Mouse (Mus musculus): ENCODE data around the gene Fam185a. TPM values are rescaled to one million over a fixed set of nuclear protein-coding genes. Genes with fewer than 3 reads are reported as not detected.
A peak's percentile ranks its signal among the peaks of the same experiment; 100 is the strongest.

The Fam185a gene
- polyA plus RNA-seq, 1 experiment from 2014 or later, result 5.5 TPM

- Histone ChIP-seq H3K27ac (no peak overlapping the region), H3K4me1 (no peaks in the 10 kb centered on the region), H3K27me3 (replicated peaks) (no peaks in the 10 kb centered on the region), H3K4me2 (replicated peaks) (no peak overlapping the region), H3K36me3 (no peaks in the 10 kb centered on the region), H3K4me3 (no peak overlapping the region), H3K9ac (no peak overlapping the region), H3K9me3 (no peaks in the 10 kb centered on the region)
- 50% methylated on average over 13 of the region's 13 CpGs for WGBS
- peak; percentile 17; the same call in 1 of the 2 replicates for ATAC-seq (ENCODE audit: low FRiP score, low read depth)
Observed at GRCm38 (mm10) chr5:21391616-21392384, 33.0 kb upstream of the Fam185a start.

- Histone ChIP-seq H3K27ac (no peak overlapping the region), H3K4me3 (no peak overlapping the region), H3K4me1 (no peaks in the 10 kb centered on the region), H3K9ac (no peak overlapping the region), H3K9me3 (no peaks in the 10 kb centered on the region), H3K36me3 (no peaks in the 10 kb centered on the region), H3K27me3 (replicated peaks) (no peaks in the 10 kb centered on the region), H3K4me2 (replicated peaks) (no peak overlapping the region)
- no peak for ATAC-seq (ENCODE audit: low FRiP score, low read depth)
- 92% methylated on average over 2 of the region's 2 CpGs for WGBS
Observed at GRCm38 (mm10) chr5:21394562-21394961, 30.2 kb upstream of the Fam185a start.

- Histone ChIP-seq H3K4me3 (no peak overlapping the region), H3K27me3 (replicated peaks) (no peaks in the 10 kb centered on the region), H3K9ac (no peak overlapping the region), H3K9me3 (no peaks in the 10 kb centered on the region), H3K4me2 (replicated peaks) (no peak overlapping the region), H3K4me1 (no peaks in the 10 kb centered on the region), H3K27ac (no peak overlapping the region), H3K36me3 (no peaks in the 10 kb centered on the region)
- 56% methylated on average over 7 of the region's 7 CpGs for WGBS
- no peak for ATAC-seq (ENCODE audit: low FRiP score, low read depth)
Observed at GRCm38 (mm10) chr5:21395205-21395840, 29.4 kb upstream of the Fam185a start.

GRCm38 (mm10) chr5:21411261-21411666 is 13.5 kb upstream of the Fam185a start:
- Histone ChIP-seq H3K27ac (no peak overlapping the region), H3K4me1 (no peaks in the 10 kb centered on the region), H3K9me3 (no peaks in the 10 kb centered on the region), H3K9ac (no peak overlapping the region), H3K4me3 (no peak overlapping the region), H3K4me2 (replicated peaks) (no peak overlapping the region), H3K36me3 (no peaks in the 10 kb centered on the region), H3K27me3 (replicated peaks) (no peaks in the 10 kb centered on the region)
- ATAC-seq (ENCODE audit: low FRiP score, low read depth), result no peak
- WGBS, result 96% methylated on average over 5 of the region's 5 CpGs

GRCm38 (mm10) chr5:21412056-21412455 is 12.7 kb upstream of the Fam185a start:
- H3K27ac ChIP-seq, result no peak overlapping the region
- H3K27me3 ChIP-seq (replicated peaks), result no peaks in the 10 kb centered on the region
- no peak overlapping the region for H3K4me2 ChIP-seq (replicated peaks)
- no peaks in the 10 kb centered on the region for H3K4me1 ChIP-seq
- H3K4me3 ChIP-seq, result no peak overlapping the region
- H3K9ac ChIP-seq, result no peak overlapping the region
- no peaks in the 10 kb centered on the region for H3K36me3 ChIP-seq
- no peaks in the 10 kb centered on the region for H3K9me3 ChIP-seq
- WGBS, result 86% methylated on average over 5 of the region's 5 CpGs
- ATAC-seq (ENCODE audit: low FRiP score, low read depth), result no peak

- no peak overlapping the region for H3K9ac ChIP-seq
- WGBS, result 90% methylated on average over 3 of the region's 3 CpGs
- H3K4me3 ChIP-seq, result no peak overlapping the region
- H3K4me2 ChIP-seq (replicated peaks), result no peak overlapping the region
- H3K36me3 ChIP-seq, result no peaks in the 10 kb centered on the region
- H3K27ac ChIP-seq, result no peak overlapping the region
- H3K9me3 ChIP-seq, result no peaks in the 10 kb centered on the region
- ATAC-seq (ENCODE audit: low FRiP score, low read depth), result no peak
- no peaks in the 10 kb centered on the region for H3K27me3 ChIP-seq (replicated peaks)
- H3K4me1 ChIP-seq, result no peaks in the 10 kb centered on the region
Observed at GRCm38 (mm10) chr5:21413322-21413721, 11.4 kb upstream of the Fam185a start.

- H3K4me3 ChIP-seq, result no peak overlapping the region
- no peak for ATAC-seq (ENCODE audit: low FRiP score, low read depth)
- H3K27me3 ChIP-seq (replicated peaks), result no peaks in the 10 kb centered on the region
- H3K4me1 ChIP-seq, result no peaks in the 10 kb centered on the region
- H3K4me2 ChIP-seq (replicated peaks), result no peak overlapping the region
- no peaks in the 10 kb centered on the region for H3K9me3 ChIP-seq
- no peak overlapping the region for H3K27ac ChIP-seq
- no peak overlapping the region for H3K9ac ChIP-seq
- 63% methylated on average over 1 of the region's 1 CpGs for WGBS
- H3K36me3 ChIP-seq, result no peaks in the 10 kb centered on the region
Observed at GRCm38 (mm10) chr5:21414116-21414820, 10.5 kb upstream of the Fam185a start.

GRCm38 (mm10) chr5:21418613-21419012 is 6.1 kb upstream of the Fam185a start:
- H3K9ac ChIP-seq, result no peak overlapping the region
- no peaks in the 10 kb centered on the region for H3K27me3 ChIP-seq (replicated peaks)
- WGBS, result 76% methylated on average over 4 of the region's 4 CpGs
- no peaks in the 10 kb centered on the region for H3K9me3 ChIP-seq
- no peak overlapping the region for H3K27ac ChIP-seq
- no peak overlapping the region for H3K4me2 ChIP-seq (replicated peaks)
- no peaks in the 10 kb centered on the region for H3K36me3 ChIP-seq
- no peaks in the 10 kb centered on the region for H3K4me1 ChIP-seq
- no peak overlapping the region for H3K4me3 ChIP-seq
- ATAC-seq (ENCODE audit: low FRiP score, low read depth), result no peak

- 60% methylated on average over 1 of the region's 1 CpGs for WGBS
- Histone ChIP-seq H3K9ac (no peak overlapping the region), H3K9me3 (no peaks in the 10 kb centered on the region), H3K27me3 (replicated peaks) (no peaks in the 10 kb centered on the region), H3K4me1 (no peaks in the 10 kb centered on the region), H3K4me3 (no peak overlapping the region), H3K27ac (no peak overlapping the region), H3K4me2 (replicated peaks) (no peak overlapping the region), H3K36me3 (no peaks in the 10 kb centered on the region)
- no peak for ATAC-seq (ENCODE audit: low FRiP score, low read depth)
Observed at GRCm38 (mm10) chr5:21420609-21421008, 4.1 kb upstream of the Fam185a start.

GRCm38 (mm10) chr5:21426666-21427065 is 1.9 kb downstream of the Fam185a start:
- H3K36me3 ChIP-seq, result no peaks in the 10 kb centered on the region
- H3K27ac ChIP-seq, result no peak overlapping the region
- H3K27me3 ChIP-seq (replicated peaks), result no peaks in the 10 kb centered on the region
- no peaks in the 10 kb centered on the region for H3K9me3 ChIP-seq
- ATAC-seq (ENCODE audit: low FRiP score, low read depth), result no peak
- H3K9ac ChIP-seq, result no peak overlapping the region
- peak overlapping the region; percentile 98; the same call in 1 of the 2 replicates for H3K4me2 ChIP-seq (replicated peaks)
- no peak overlapping the region for H3K4me3 ChIP-seq
- peaks cover 5% of the 10 kb centered on the region; the same call in 1 of the 2 replicates for H3K4me1 ChIP-seq
- WGBS, result 95% methylated on average over 6 of the region's 6 CpGs

- Histone ChIP-seq H3K4me2 (replicated peaks) (no peak overlapping the region), H3K9ac (no peak overlapping the region), H3K27ac (no peak overlapping the region), H3K36me3 (no peaks in the 10 kb centered on the region), H3K4me3 (no peak overlapping the region), H3K4me1 (no peaks in the 10 kb centered on the region), H3K9me3 (no peaks in the 10 kb centered on the region), H3K27me3 (replicated peaks) (no peaks in the 10 kb centered on the region)
- WGBS, result 80% methylated on average over 11 of the region's 11 CpGs
- no peak for ATAC-seq (ENCODE audit: low FRiP score, low read depth)
Observed at GRCm38 (mm10) chr5:21434148-21434929, 9.6 kb downstream of the Fam185a start.

GRCm38 (mm10) chr5:21436471-21436975 is 11.8 kb downstream of the Fam185a start:
- H3K4me3 ChIP-seq, result no peak overlapping the region
- H3K4me1 ChIP-seq, result no peaks in the 10 kb centered on the region
- H3K27ac ChIP-seq, result no peak overlapping the region
- no peaks in the 10 kb centered on the region for H3K27me3 ChIP-seq (replicated peaks)
- H3K36me3 ChIP-seq, result no peaks in the 10 kb centered on the region
- no peak overlapping the region for H3K4me2 ChIP-seq (replicated peaks)
- H3K9me3 ChIP-seq, result no peaks in the 10 kb centered on the region
- ATAC-seq (ENCODE audit: low FRiP score, low read depth), result no peak
- 66% methylated on average over 8 of the region's 8 CpGs for WGBS
- no peak overlapping the region for H3K9ac ChIP-seq
